Mouse (Mus musculus): ENCODE measurements around the gene Dlgap4. TPM values are rescaled to one million over a fixed set of nuclear protein-coding genes. Genes with fewer than 3 reads are reported as not detected.

Dlgap4 gene
- polyA plus RNA-seq, 1 experiment = 72.1 TPM

- Histone ChIP-seq H3K4me1 (ENCODE audit: control insufficient read depth, insufficient read depth, low read length) (no peaks in the 10 kb centered on the region), H3K27ac (ENCODE audit: insufficient read depth, low read depth, low read length) (no peak overlapping the region), H3K4me3 (ENCODE audit: insufficient read depth, low read length) (no peak overlapping the region)
- TF ChIP-seq CTCF (IDR thresholded peaks at IDR 0.05; ENCODE audit: low read depth, low read length) (no peak), POLR2A (IDR thresholded peaks at IDR 0.05; ENCODE audit: borderline replicate concordance, low read depth, low read length) (no peak)
Measured at GRCm38 (mm10) chr2:156627917-156628316, 14.4 kb downstream of the Dlgap4 start.

GRCm38 (mm10) chr2:156630288-156630687 lies 16.8 kb downstream of the Dlgap4 start:
- no peaks in the 10 kb centered on the region for H3K4me1 ChIP-seq (ENCODE audit: control insufficient read depth, insufficient read depth, low read length)
- H3K4me3 ChIP-seq (ENCODE audit: insufficient read depth, low read length) = no peak overlapping the region
- no peak overlapping the region for H3K27ac ChIP-seq (ENCODE audit: insufficient read depth, low read depth, low read length)
- TF ChIP-seq CTCF (IDR thresholded peaks at IDR 0.05; ENCODE audit: low read depth, low read length) = no peak
- no peak for TF ChIP-seq POLR2A (IDR thresholded peaks at IDR 0.05; ENCODE audit: borderline replicate concordance, low read depth, low read length)

GRCm38 (mm10) chr2:156632721-156633120 lies 19.2 kb downstream of the Dlgap4 start:
- H3K4me3 ChIP-seq (ENCODE audit: insufficient read depth, low read length) = no peak overlapping the region
- no peak overlapping the region for H3K27ac ChIP-seq (ENCODE audit: insufficient read depth, low read depth, low read length)
- H3K4me1 ChIP-seq (ENCODE audit: control insufficient read depth, insufficient read depth, low read length) = no peaks in the 10 kb centered on the region
- TF ChIP-seq POLR2A (IDR thresholded peaks at IDR 0.05; ENCODE audit: borderline replicate concordance, low read depth, low read length) = no peak
- TF ChIP-seq CTCF (IDR thresholded peaks at IDR 0.05; ENCODE audit: low read depth, low read length) = no peak

GRCm38 (mm10) chr2:156635091-156635490 lies 21.6 kb downstream of the Dlgap4 start:
- Histone ChIP-seq H3K4me3 (ENCODE audit: insufficient read depth, low read length) (no peak overlapping the region), H3K4me1 (ENCODE audit: control insufficient read depth, insufficient read depth, low read length) (no peaks in the 10 kb centered on the region), H3K27ac (ENCODE audit: insufficient read depth, low read depth, low read length) (no peak overlapping the region)
- no peak for TF ChIP-seq POLR2A (IDR thresholded peaks at IDR 0.05; ENCODE audit: borderline replicate concordance, low read depth, low read length)
- no peak for TF ChIP-seq CTCF (IDR thresholded peaks at IDR 0.05; ENCODE audit: low read depth, low read length)

GRCm38 (mm10) chr2:156641141-156641540 lies 27.6 kb downstream of the Dlgap4 start:
- Histone ChIP-seq H3K27ac (ENCODE audit: insufficient read depth, low read depth, low read length) (no peak overlapping the region), H3K4me1 (ENCODE audit: control insufficient read depth, insufficient read depth, low read length) (no peaks in the 10 kb centered on the region), H3K4me3 (ENCODE audit: insufficient read depth, low read length) (no peak overlapping the region)
- TF ChIP-seq CTCF (IDR thresholded peaks at IDR 0.05; ENCODE audit: low read depth, low read length) = no peak
- no peak for TF ChIP-seq POLR2A (IDR thresholded peaks at IDR 0.05; ENCODE audit: borderline replicate concordance, low read depth, low read length)

- H3K4me1 ChIP-seq (ENCODE audit: control insufficient read depth, insufficient read depth, low read length) = no peaks in the 10 kb centered on the region
- H3K4me3 ChIP-seq (ENCODE audit: insufficient read depth, low read length) = no peak overlapping the region
- TF ChIP-seq POLR2A (IDR thresholded peaks at IDR 0.05; ENCODE audit: borderline replicate concordance, low read depth, low read length) (no peak), CTCF (IDR thresholded peaks at IDR 0.05; ENCODE audit: low read depth, low read length) (no peak)
- H3K27ac ChIP-seq (ENCODE audit: insufficient read depth, low read depth, low read length) = no peak overlapping the region
Measured at GRCm38 (mm10) chr2:156642931-156643330, 29.4 kb downstream of the Dlgap4 start.

- H3K4me1 ChIP-seq (ENCODE audit: control insufficient read depth, insufficient read depth, low read length) = no peaks in the 10 kb centered on the region
- no peak overlapping the region for H3K27ac ChIP-seq (ENCODE audit: insufficient read depth, low read depth, low read length)
- no peak overlapping the region for H3K4me3 ChIP-seq (ENCODE audit: insufficient read depth, low read length)
- TF ChIP-seq POLR2A (IDR thresholded peaks at IDR 0.05; ENCODE audit: borderline replicate concordance, low read depth, low read length) (no peak), CTCF (IDR thresholded peaks at IDR 0.05; ENCODE audit: low read depth, low read length) (no peak)
Measured at GRCm38 (mm10) chr2:156643406-156643805, 29.9 kb downstream of the Dlgap4 start.

- TF ChIP-seq POLR2A (IDR thresholded peaks at IDR 0.05; ENCODE audit: borderline replicate concordance, low read depth, low read length) = no peak
- no peak for TF ChIP-seq CTCF (IDR thresholded peaks at IDR 0.05; ENCODE audit: low read depth, low read length)
- no peak overlapping the region for H3K4me3 ChIP-seq (ENCODE audit: insufficient read depth, low read length)
Measured at GRCm38 (mm10) chr2:156645145-156645544, 31.6 kb downstream of the Dlgap4 start.

GRCm38 (mm10) chr2:156646877-156647276 lies 33.4 kb downstream of the Dlgap4 start:
- no peak overlapping the region for H3K4me3 ChIP-seq (ENCODE audit: insufficient read depth, low read length)
- no peak overlapping the region for H3K27ac ChIP-seq (ENCODE audit: insufficient read depth, low read depth, low read length)
- H3K4me1 ChIP-seq (ENCODE audit: control insufficient read depth, insufficient read depth, low read length) = no peaks in the 10 kb centered on the region
- TF ChIP-seq CTCF (IDR thresholded peaks at IDR 0.05; ENCODE audit: low read depth, low read length) = no peak

More at GRCm38 (mm10) chr2:156645145-156645544, 31.6 kb downstream of the Dlgap4 start:
- Histone ChIP-seq H3K4me1 (ENCODE audit: control insufficient read depth, insufficient read depth, low read length) (no peaks in the 10 kb centered on the region), H3K27ac (ENCODE audit: insufficient read depth, low read depth, low read length) (no peak overlapping the region)

- Histone ChIP-seq H3K27ac (ENCODE audit: insufficient read depth, low read depth, low read length) (no peak overlapping the region), H3K4me1 (ENCODE audit: control insufficient read depth, insufficient read depth, low read length) (no peaks in the 10 kb centered on the region), H3K4me3 (ENCODE audit: insufficient read depth, low read length) (no peak overlapping the region)
- TF ChIP-seq POLR2A (IDR thresholded peaks at IDR 0.05; ENCODE audit: borderline replicate concordance, low read depth, low read length) (no peak), CTCF (IDR thresholded peaks at IDR 0.05; ENCODE audit: low read depth, low read length) (no peak)
Measured at GRCm38 (mm10) chr2:156648042-156648441, 34.5 kb downstream of the Dlgap4 start.

GRCm38 (mm10) chr2:156649450-156649849 lies 35.9 kb downstream of the Dlgap4 start:
- H3K4me3 ChIP-seq (ENCODE audit: insufficient read depth, low read length) = no peak overlapping the region
- TF ChIP-seq POLR2A (IDR thresholded peaks at IDR 0.05; ENCODE audit: borderline replicate concordance, low read depth, low read length) (no peak), CTCF (IDR thresholded peaks at IDR 0.05; ENCODE audit: low read depth, low read length) (no peak)
- no peak overlapping the region for H3K27ac ChIP-seq (ENCODE audit: insufficient read depth, low read depth, low read length)
- no peaks in the 10 kb centered on the region for H3K4me1 ChIP-seq (ENCODE audit: control insufficient read depth, insufficient read depth, low read length)
